Mouse (Mus musculus): ENCODE results near the gene Rfc4.
A peak's percentile ranks its signal among the peaks of the same experiment; 100 is the strongest.
"Not testable (repeated sequence)": the region's sequence is repeated elsewhere in the genome, so short reads cannot be mapped to it uniquely, and the experiment has no call there.

Rfc4 gene

GRCm38 (mm10) chr16:23102340-23103037 lies 25.0 kb downstream of the Rfc4 start:
- DNase-seq (ENCODE audit: low spot score), result peak; percentile 46

- DNase-seq (ENCODE audit: low spot score), result no peak
Observed at GRCm38 (mm10) chr16:23100613-23101012, 26.9 kb downstream of the Rfc4 start.

- DNase-seq (ENCODE audit: low spot score), result no peak
Observed at GRCm38 (mm10) chr16:23100099-23100575, 27.4 kb downstream of the Rfc4 start.

- DNase-seq (ENCODE audit: low spot score), result no peak
Observed at GRCm38 (mm10) chr16:23099632-23100031, 27.9 kb downstream of the Rfc4 start.

GRCm38 (mm10) chr16:23098105-23098452 lies 29.5 kb downstream of the Rfc4 start:
- not testable (repeated sequence) for DNase-seq (ENCODE audit: low spot score)

- DNase-seq (ENCODE audit: low spot score), result not testable (repeated sequence)
Observed at GRCm38 (mm10) chr16:23097290-23098104, 30.0 kb downstream of the Rfc4 start.

GRCm38 (mm10) chr16:23096886-23097285 lies 30.7 kb downstream of the Rfc4 start:
- not testable (repeated sequence) for DNase-seq (ENCODE audit: low spot score)

GRCm38 (mm10) chr16:23095581-23095980 lies 32.0 kb downstream of the Rfc4 start:
- not testable (repeated sequence) for DNase-seq (ENCODE audit: low spot score)

- DNase-seq (ENCODE audit: low spot score), result no peak
Observed at GRCm38 (mm10) chr16:23094136-23094535, 33.4 kb downstream of the Rfc4 start.

- DNase-seq (ENCODE audit: low spot score), result no peak
Observed at GRCm38 (mm10) chr16:23093321-23093953, 34.1 kb downstream of the Rfc4 start.

- not testable (repeated sequence) for DNase-seq (ENCODE audit: low spot score)
Observed at GRCm38 (mm10) chr16:23091345-23091744, 36.2 kb downstream of the Rfc4 start.

GRCm38 (mm10) chr16:23088491-23088890 lies 39.0 kb downstream of the Rfc4 start:
- not testable (repeated sequence) for DNase-seq (ENCODE audit: low spot score)

GRCm38 (mm10) chr16:23087712-23088111 lies 39.8 kb downstream of the Rfc4 start:
- DNase-seq (ENCODE audit: low spot score), result not testable (repeated sequence)

- not testable (repeated sequence) for DNase-seq (ENCODE audit: low spot score)
Observed at GRCm38 (mm10) chr16:23087159-23087558, 40.4 kb downstream of the Rfc4 start.

- not testable (repeated sequence) for DNase-seq (ENCODE audit: low spot score)
Observed at GRCm38 (mm10) chr16:23077516-23077915, 50.0 kb downstream of the Rfc4 start.
